Mouse (Mus musculus) cerebellum, adult 9-10 months (tissue): ENCODE measurements at regions not wholly inside any gene's neighbourhood (a gene's known extent, or its start where the extent isn't known, plus 50 kb on each side); places are given as distances from the start of the nearest gene placed in this dataset.

ENCODE experiments used
- DNase-seq: peaks from one replicate; pipeline ENCODE4 v3.0.0; 2022

- no peak for DNase-seq
These were observed 99.8 kb downstream of the Lrrn1 start for GRCm38 (mm10) chr6:107629376-107629775.

GRCm38 (mm10) chr6:107645751-107646150, 116.2 kb downstream of the Lrrn1 start:
- DNase-seq = no peak

GRCm38 (mm10) chr6:107653840-107654523, 124.4 kb downstream of the Lrrn1 start:
- no peak for DNase-seq

GRCm38 (mm10) chr6:107657805-107658204, 128.2 kb downstream of the Lrrn1 start:
- DNase-seq = no peak

- no peak for DNase-seq
These were observed 131.6 kb downstream of the Lrrn1 start for GRCm38 (mm10) chr6:107661009-107661764.

GRCm38 (mm10) chr6:107699298-107699697, 169.7 kb downstream of the Lrrn1 start:
- no peak for DNase-seq

GRCm38 (mm10) chr6:107708185-107708584, 178.6 kb downstream of the Lrrn1 start:
- DNase-seq = no peak

GRCm38 (mm10) chr6:107708608-107709007, 179.0 kb downstream of the Lrrn1 start:
- DNase-seq = no peak

- peak; percentile 46 for DNase-seq
These were observed 180.8 kb downstream of the Lrrn1 start for GRCm38 (mm10) chr6:107710360-107710759.

GRCm38 (mm10) chr6:107711181-107712087, 181.9 kb downstream of the Lrrn1 start:
- DNase-seq = no peak

GRCm38 (mm10) chr6:107713051-107713450, 183.5 kb downstream of the Lrrn1 start:
- no peak for DNase-seq

- no peak for DNase-seq
These were observed 187.6 kb downstream of the Lrrn1 start for GRCm38 (mm10) chr6:107717194-107717593.

- no peak for DNase-seq
These were observed 200.7 kb downstream of the Lrrn1 start for GRCm38 (mm10) chr6:107730294-107730693.

- DNase-seq = no peak
These were observed 205.2 kb downstream of the Lrrn1 start for GRCm38 (mm10) chr6:107734773-107735172.

GRCm38 (mm10) chr6:107749111-107749736, 219.7 kb downstream of the Lrrn1 start:
- DNase-seq = no peak

- no peak for DNase-seq
These were observed 220.2 kb downstream of the Lrrn1 start for GRCm38 (mm10) chr6:107749794-107750193.

- DNase-seq = no peak
These were observed 222.6 kb downstream of the Lrrn1 start for GRCm38 (mm10) chr6:107752156-107752555.

- DNase-seq = no peak
These were observed 225.6 kb downstream of the Lrrn1 start for GRCm38 (mm10) chr6:107755158-107755557.

- DNase-seq = no peak
These were observed 241.4 kb downstream of the Lrrn1 start for GRCm38 (mm10) chr6:107770834-107771470.

GRCm38 (mm10) chr6:107784998-107785397, 255.4 kb downstream of the Lrrn1 start:
- DNase-seq = no peak

- DNase-seq = no peak
These were observed 258.8 kb downstream of the Lrrn1 start for GRCm38 (mm10) chr6:107788224-107788893.

GRCm38 (mm10) chr6:107797845-107798244, 267.0 kb upstream of the Setmar start:
- DNase-seq = no peak
